Mouse (Mus musculus) hindbrain, embryonic 10.5 days (tissue): ENCODE measurements around the gene Adamts7. TPM values are rescaled to one million over a fixed set of nuclear protein-coding genes. Genes with fewer than 3 reads are reported as not detected.

Source experiments
- DNase-seq: peaks from one replicate; pipeline ENCODE4 v3.0.0-alpha.2; 2017; ENCODE audit warnings: low spot score
- H3K27ac ChIP-seq: fragments of 300-500 bp; sonication (generic); 2 replicates; pipeline ENCODE4 v1.5.1; 2016; ENCODE audit warnings: mild to moderate bottlenecking, moderate library complexity
- H3K27me3 ChIP-seq: fragments of 300-500 bp; sonication (generic); 2 replicates; pipeline ENCODE4 v1.6.1; 2016; ENCODE audit warnings: mild to moderate bottlenecking; ENCODE audit not compliant: poor library complexity, insufficient read depth, severe bottlenecking
- H3K36me3 ChIP-seq: fragments of 300-500 bp; sonication (generic); 2 replicates; pipeline ENCODE4 v1.6.1; 2016; ENCODE audit warnings: mild to moderate bottlenecking, moderate library complexity
- H3K4me1 ChIP-seq: fragments of 300-500 bp; sonication (generic); replicated peaks from 2 replicates; pipeline ENCODE4 v1.6.1; 2016; ENCODE audit warnings: mild to moderate bottlenecking
- H3K4me3 ChIP-seq: fragments of 300-500 bp; sonication (generic); 2 replicates; pipeline ENCODE4 v1.5.1; 2016; ENCODE audit warnings: mild to moderate bottlenecking, moderate library complexity
- H3K9me3 ChIP-seq: fragments of 300-500 bp; sonication (generic); 2 replicates; pipeline ENCODE4 v1.6.1; 2016; ENCODE audit warnings: mild to moderate bottlenecking, moderate library complexity
- WGBS: fragments of 180-500 bp; shearing (Covaris S2); methylation state at CpG from one replicate; pipeline ENCODE4 v1.1.7; 2016; 5-methylcytosine and 5-hydroxymethylcytosine counted together
- polyA plus RNA-seq: library from polyadenylated mRNA; unstranded; fragments of >200 nt; fragmentation: Nextera tagmentation; extraction: Ambion mirVana; gene quantifications from 2 replicates; pipeline ENCODE4 v1.2.1, GENCODE M21; 2016

The Adamts7 gene
- polyA plus RNA-seq, 1 experiment from 2014 or later = 16.2 TPM

DNA sequence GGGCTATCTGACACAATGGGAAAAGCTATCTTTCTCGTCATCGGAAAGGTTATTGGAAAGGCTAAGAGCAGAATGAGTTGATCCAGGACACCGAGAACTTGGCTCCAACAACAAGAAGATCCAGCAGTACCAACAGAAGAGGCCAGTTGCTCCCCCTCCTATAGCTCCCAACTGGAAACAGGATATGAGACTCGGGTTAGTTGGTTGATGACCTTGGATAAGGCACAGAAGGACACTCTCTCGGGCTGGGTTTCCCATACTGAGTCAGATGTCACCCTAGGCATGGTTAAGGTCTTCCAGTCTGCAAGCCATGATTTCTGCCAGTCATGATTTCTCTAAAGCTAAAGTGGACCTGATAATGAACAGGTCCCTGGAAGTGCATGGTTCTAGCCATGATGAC is 71.9 kb downstream of the Adamts7 start:
- no peaks in the 10 kb centered on the region for H3K4me1 ChIP-seq
- DNase-seq = no peak
- no peaks in the 10 kb centered on the region for H3K9me3 ChIP-seq
- H3K27me3 ChIP-seq = no peaks in the 10 kb centered on the region
- peaks cover 18% of the 10 kb centered on the region for H3K36me3 ChIP-seq
- H3K4me3 ChIP-seq = no peak overlapping the region
- WGBS = 92% methylated on average over 5 of the region's 5 CpGs
- no peak overlapping the region for H3K27ac ChIP-seq

DNA sequence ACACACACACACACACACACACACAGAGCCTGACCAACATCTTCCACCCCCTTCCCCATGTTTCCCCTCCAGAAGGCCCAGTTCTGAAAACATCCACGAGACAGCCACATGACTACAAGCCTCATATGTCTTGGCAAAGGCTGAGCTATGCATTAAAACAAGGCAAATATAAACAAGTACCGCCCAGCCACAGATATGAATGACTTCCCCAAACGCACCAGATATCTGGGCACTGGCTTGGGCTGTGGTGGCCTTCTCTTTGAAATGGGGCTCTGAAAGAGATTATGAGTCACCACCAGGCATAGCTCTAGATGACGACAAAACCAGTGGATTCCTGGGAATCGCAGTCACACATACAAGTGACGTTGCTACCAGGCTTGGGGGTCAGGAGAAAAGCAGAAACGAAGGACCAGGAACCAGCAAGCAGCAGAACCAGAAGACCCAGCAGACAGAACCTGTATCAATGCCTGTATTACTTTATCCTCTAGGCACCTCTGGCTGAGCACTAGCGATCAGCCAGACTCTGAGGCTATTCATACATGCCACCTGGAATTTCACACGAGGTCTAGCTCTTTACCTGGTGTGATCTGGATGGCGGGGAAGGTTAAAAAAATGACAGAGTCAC is 72.5 kb downstream of the Adamts7 start:
- no peaks in the 10 kb centered on the region for H3K4me1 ChIP-seq
- no peak for DNase-seq
- WGBS = 88% methylated on average over 10 of the region's 10 CpGs
- H3K4me3 ChIP-seq = no peak overlapping the region
- H3K27ac ChIP-seq = no peak overlapping the region
- H3K36me3 ChIP-seq = peaks cover 19% of the 10 kb centered on the region
- no peaks in the 10 kb centered on the region for H3K9me3 ChIP-seq
- no peaks in the 10 kb centered on the region for H3K27me3 ChIP-seq

DNA sequence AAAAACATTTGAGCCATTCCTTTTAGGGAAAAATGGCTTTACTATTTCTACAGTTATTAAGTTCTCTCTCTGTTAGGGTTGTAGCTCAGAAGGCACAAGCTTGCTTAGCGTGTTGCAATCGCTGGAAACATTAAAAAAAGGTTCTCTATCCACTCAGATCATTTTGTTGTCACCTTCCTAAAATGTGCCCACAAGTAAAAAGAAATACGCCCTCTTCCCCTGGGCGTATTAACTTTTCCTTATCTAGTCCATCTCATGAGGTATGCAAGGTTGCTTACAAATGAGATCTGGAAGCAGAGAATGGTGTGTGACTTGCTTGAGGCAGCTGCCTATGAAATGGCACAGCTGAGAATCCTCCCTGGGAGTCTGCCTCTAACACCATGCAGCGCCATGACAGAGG is 73.9 kb downstream of the Adamts7 start:
- H3K4me3 ChIP-seq = no peak overlapping the region
- no peak overlapping the region for H3K27ac ChIP-seq
- WGBS = 92% methylated on average over 5 of the region's 5 CpGs
- H3K27me3 ChIP-seq = no peaks in the 10 kb centered on the region
- no peak for DNase-seq
- H3K4me1 ChIP-seq = no peaks in the 10 kb centered on the region
- H3K36me3 ChIP-seq = peaks cover 19% of the 10 kb centered on the region
- H3K9me3 ChIP-seq = no peaks in the 10 kb centered on the region

DNA sequence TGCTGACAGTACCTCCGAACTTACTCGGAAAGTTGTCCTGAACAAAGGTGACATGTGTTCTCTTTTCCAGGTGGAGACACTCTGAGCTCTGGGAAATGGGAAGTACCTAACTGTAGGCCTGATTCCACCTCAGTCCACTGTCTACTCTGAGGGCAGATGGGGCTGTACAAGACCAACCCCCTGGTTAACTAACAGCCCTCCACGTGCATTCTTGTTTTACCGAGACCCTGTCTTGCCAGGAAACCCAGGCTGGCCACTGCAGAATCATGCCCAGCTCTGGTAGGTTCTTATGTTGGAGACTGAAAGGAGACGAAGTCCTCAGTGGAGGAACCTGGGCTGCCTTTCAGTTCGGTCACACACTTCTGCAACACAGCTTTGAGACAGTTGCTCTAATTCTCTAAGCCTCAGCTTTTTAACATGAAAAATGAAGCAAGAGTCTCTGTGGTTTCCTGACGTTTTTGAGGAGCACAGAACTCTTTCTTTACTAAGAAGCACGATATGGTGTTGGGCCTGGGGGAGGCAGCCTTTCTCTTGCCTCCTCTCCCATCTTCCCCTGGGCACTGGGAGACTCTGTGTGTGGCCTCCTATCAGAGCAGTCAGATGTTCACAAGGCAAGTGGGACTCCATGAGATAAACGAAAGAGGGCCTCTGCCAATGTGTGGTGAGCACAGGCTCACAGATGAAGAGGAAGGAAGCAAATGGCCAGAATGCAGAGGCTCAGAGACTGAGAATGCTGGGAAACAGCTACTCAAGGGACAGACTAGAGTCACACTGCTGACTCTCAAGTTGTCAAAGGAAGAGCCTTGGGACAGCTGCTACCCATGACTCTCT is 74.6 kb downstream of the Adamts7 start:
- WGBS = 86% methylated on average over 9 of the region's 9 CpGs
- Histone ChIP-seq H3K4me1 (no peaks in the 10 kb centered on the region), H3K36me3 (peaks cover 19% of the 10 kb centered on the region), H3K4me3 (no peak overlapping the region), H3K27me3 (no peaks in the 10 kb centered on the region), H3K9me3 (no peaks in the 10 kb centered on the region), H3K27ac (0 out of 2 replicates have a peak overlapping the region, but pooled peaks have one; percentile 8)
- no peak for DNase-seq

DNA sequence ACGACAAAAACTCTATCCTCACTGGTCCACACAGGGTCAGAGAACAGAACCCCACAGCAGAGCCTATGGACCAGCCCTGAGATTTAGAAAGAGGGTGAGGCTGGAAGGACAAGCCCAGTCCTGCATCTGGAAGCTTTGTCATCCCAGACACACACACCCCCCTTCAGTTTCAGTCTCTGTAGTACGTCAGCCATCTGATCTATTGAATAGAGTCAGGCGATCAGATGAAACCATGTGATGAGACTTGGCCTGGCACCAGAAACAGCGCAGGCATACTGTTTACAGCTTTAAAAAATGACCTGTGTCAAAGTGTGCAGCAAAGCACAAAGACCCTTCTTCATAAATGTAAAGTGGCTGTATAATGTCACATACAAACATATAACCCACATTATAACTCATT is 77.7 kb downstream of the Adamts7 start:
- Histone ChIP-seq H3K27me3 (no peaks in the 10 kb centered on the region), H3K4me3 (no peak overlapping the region), H3K4me1 (no peaks in the 10 kb centered on the region), H3K36me3 (peaks cover 19% of the 10 kb centered on the region), H3K9me3 (no peaks in the 10 kb centered on the region), H3K27ac (no peak overlapping the region)
- no peak for DNase-seq
- WGBS = 94% methylated on average over 4 of the region's 4 CpGs

DNA sequence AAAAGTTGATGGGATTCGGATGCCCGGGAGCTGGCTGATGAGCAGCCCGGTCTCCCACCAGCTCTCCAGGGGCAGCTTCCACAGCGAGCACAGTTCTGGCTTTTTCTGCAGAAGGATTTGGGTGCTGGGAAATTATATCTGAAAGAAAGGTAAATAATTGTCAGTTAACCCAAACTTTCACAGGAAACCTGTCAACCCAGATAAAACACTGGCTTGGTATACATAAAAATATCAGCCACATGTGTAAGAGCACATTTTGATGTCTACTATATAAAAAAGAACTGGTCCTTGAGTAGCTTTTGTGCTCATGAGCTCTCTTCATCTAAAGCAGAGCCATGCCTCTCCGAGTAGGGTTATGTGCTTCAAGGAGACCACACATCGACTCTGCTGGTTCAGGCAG is 78.2 kb downstream of the Adamts7 start:
- H3K4me1 ChIP-seq = no peaks in the 10 kb centered on the region
- H3K27me3 ChIP-seq = no peaks in the 10 kb centered on the region
- DNase-seq = no peak
- 95% methylated on average over 6 of the region's 6 CpGs for WGBS
- H3K36me3 ChIP-seq = peaks cover 19% of the 10 kb centered on the region
- no peak overlapping the region for H3K27ac ChIP-seq
- H3K9me3 ChIP-seq = no peaks in the 10 kb centered on the region
- no peak overlapping the region for H3K4me3 ChIP-seq

DNA sequence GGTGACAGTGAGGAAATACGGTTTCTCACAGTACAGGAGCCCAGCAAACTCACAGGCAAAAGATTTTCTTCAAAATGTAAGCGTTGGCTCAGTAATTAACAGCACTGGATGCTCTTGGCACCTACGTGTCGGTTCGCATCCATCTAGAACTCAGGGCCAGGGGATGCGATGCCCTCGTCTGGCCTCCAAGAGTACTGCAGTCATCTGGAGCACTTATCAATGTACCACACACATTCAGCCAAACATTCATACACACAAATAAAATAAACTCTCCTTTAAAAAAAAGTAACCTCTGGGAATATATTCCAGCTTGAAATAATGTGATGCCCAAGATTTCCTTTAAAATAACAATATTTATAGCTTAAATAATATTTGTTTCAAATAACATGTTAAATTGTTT is 78.7 kb downstream of the Adamts7 start:
- no peak for DNase-seq
- Histone ChIP-seq H3K36me3 (peaks cover 19% of the 10 kb centered on the region), H3K4me3 (no peak overlapping the region), H3K27me3 (no peaks in the 10 kb centered on the region), H3K4me1 (no peaks in the 10 kb centered on the region), H3K9me3 (no peaks in the 10 kb centered on the region), H3K27ac (no peak overlapping the region)
- WGBS = 70% methylated on average over 7 of the region's 7 CpGs

DNA sequence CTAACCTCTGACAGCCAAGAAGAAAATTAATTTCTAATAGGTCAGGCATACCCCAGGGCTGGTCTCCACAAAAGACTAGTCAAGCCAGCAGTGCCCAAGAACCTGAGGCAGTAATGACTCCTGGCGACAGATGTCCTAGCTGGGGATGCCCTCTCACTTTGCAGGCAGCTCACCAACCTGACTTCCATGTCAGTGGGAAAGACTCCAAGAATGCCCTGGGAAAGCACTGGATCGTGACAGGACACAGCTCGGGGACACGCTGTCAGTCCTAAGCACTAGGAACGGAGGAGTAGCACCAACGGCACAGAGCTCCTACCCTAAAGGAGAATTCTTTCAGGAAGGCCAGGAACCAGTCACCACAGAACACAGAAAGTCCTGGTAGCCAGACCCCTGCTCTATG is 79.4 kb downstream of the Adamts7 start:
- Histone ChIP-seq H3K4me1 (no peaks in the 10 kb centered on the region), H3K27ac (no peak overlapping the region), H3K9me3 (no peaks in the 10 kb centered on the region), H3K27me3 (no peaks in the 10 kb centered on the region), H3K36me3 (peaks cover 19% of the 10 kb centered on the region), H3K4me3 (no peak overlapping the region)
- no peak for DNase-seq
- WGBS = 89% methylated on average over 6 of the region's 6 CpGs

DNA sequence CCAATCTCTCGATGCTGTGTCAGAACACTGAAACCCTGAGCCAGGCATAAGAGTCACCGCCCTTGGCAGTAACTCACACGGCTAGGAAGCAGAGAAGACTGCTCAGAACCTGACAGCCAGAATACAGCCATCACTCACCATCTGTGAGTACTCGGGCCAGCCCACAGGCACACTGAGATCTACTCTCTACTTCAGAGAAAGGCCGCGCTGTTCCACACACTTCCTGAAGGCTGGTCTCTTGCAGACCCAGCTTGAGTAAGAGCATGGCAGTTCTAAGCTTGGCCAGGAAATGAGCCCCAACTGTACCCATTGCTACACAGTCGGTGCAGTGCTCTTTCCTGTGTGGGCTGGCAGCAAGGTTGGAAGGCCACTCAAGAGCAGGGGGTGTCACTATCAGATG is 80.0 kb downstream of the Adamts7 start:
- 88% methylated on average over 7 of the region's 7 CpGs for WGBS

DNA sequence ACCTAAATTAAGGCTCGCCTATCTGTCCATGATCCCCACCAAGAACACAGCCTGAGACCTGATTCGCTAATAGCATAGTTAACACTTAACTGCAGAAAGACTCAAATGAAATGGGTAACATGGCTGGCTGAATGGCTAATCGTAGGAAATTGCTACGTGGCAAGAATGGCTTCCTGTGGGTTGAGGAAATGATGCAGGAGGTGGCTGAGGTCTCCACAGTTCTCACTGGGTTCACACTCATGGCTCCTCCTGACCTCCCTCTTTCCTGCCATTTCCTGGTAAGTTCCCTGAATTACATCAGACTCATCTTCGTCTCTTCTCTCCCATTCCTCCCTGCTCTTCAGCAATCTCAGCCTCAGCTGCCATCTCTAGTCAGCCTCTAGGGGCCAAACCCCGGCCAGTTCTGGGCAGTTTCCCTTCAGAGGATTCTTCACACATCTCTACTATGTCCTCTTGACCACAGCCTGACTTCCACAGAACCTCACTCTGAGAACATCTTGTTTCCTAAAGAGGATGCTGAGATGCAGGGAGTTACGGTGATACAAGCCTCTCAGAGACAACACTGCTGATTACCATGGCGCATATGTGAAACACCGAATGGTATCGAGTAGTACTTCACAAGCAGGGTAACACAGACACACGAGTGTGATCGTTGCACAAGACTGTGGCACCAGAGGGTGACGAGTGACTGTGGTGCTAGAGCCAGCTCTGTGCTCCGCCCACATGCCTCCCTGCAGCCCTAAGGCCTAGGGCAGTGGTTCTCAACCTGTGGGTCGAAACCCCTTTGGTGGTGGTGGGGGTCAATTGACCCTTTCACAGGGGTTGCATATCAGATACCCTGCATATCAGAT is 81.7 kb downstream of the Adamts7 start:
- Histone ChIP-seq H3K4me1 (no peaks in the 10 kb centered on the region), H3K27me3 (no peaks in the 10 kb centered on the region), H3K27ac (no peak overlapping the region), H3K36me3 (peaks cover 11% of the 10 kb centered on the region), H3K9me3 (no peaks in the 10 kb centered on the region), H3K4me3 (no peak overlapping the region)
- WGBS = 90% methylated on average over 15 of the region's 15 CpGs
- no peak for DNase-seq

More for the DNA sequence above, 80.0 kb downstream of the Adamts7 start:
- Histone ChIP-seq H3K9me3 (no peaks in the 10 kb centered on the region), H3K4me1 (no peaks in the 10 kb centered on the region), H3K27ac (no peak overlapping the region), H3K27me3 (no peaks in the 10 kb centered on the region), H3K4me3 (no peak overlapping the region), H3K36me3 (peaks cover 17% of the 10 kb centered on the region)
- DNase-seq = no peak

DNA sequence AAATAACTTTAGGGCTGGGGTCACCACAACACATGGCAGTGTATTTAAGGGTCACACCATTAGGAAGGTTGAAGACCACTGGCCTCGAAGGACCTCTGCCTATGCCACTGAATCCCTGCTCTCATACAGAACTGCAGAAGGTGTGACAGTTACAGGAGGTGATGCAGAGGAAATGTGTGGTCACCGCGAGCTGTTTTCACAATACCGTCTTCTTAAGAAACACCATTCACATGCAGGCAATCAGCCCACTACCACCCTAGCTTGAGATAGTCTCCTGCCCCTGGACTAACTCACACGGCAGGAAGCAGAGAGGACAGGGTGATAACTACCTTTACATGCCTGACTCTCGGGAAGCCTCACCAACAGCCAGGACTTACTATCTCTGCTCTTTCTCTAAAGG is 82.3 kb downstream of the Adamts7 start:
- 92% methylated on average over 6 of the region's 6 CpGs for WGBS
- Histone ChIP-seq H3K27me3 (no peaks in the 10 kb centered on the region), H3K4me1 (no peaks in the 10 kb centered on the region)

DNA sequence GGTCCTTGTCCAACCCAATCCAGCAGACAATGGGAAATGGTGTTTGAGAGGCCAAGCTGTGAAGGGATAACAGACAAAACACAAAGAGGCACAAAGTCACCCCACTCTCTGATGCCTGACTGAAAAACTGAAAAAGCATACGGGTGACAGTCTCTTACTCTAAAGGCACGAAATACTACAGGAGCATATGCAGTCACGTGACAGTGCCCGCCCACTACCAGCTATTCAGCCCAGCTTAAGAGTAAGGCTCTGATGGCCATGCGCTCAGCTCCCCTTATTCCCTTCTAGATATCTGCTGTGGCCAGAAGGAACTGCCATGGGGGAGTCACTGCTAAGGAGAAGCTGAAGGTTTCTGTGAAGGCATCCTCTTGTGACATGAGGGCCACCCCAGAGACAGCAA is 82.9 kb downstream of the Adamts7 start:
- no peaks in the 10 kb centered on the region for H3K4me1 ChIP-seq
- 94% methylated on average over 5 of the region's 5 CpGs for WGBS
- no peaks in the 10 kb centered on the region for H3K27me3 ChIP-seq
- no peak overlapping the region for H3K4me3 ChIP-seq
- H3K27ac ChIP-seq = no peak overlapping the region
- H3K36me3 ChIP-seq = peaks cover 8% of the 10 kb centered on the region; the same call in 1 of the 2 replicates
- H3K9me3 ChIP-seq = no peaks in the 10 kb centered on the region
- no peak for DNase-seq

More for the DNA sequence above, 82.3 kb downstream of the Adamts7 start:
- Histone ChIP-seq H3K9me3 (no peaks in the 10 kb centered on the region), H3K27ac (no peak overlapping the region), H3K4me3 (no peak overlapping the region), H3K36me3 (peaks cover 8% of the 10 kb centered on the region; the same call in 1 of the 2 replicates)
- DNase-seq = no peak

DNA sequence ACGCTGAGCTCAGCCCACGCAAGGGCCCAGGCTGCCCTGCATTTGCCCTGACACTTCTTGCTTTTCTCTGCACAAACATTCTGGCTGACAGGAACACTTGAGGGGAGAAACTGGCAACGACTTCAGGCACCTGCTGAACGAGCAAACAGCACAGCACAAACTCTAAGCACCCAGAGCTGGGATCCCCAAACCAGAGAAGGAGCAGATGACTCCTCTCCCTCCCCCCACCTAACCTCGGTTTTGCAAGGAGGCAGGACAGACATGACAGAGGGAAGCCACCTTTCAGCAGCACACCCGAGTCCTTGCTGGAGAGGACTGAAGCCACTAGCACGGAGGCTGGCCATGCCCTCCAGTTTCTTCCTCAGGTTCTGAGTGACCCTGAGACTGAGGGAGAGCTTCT is 84.4 kb downstream of the Adamts7 start:
- Histone ChIP-seq H3K27me3 (no peaks in the 10 kb centered on the region), H3K36me3 (peaks cover 8% of the 10 kb centered on the region; the same call in 1 of the 2 replicates), H3K27ac (no peak overlapping the region), H3K4me1 (no peaks in the 10 kb centered on the region), H3K4me3 (no peak overlapping the region), H3K9me3 (no peaks in the 10 kb centered on the region)
- DNase-seq = no peak
- 80% methylated on average over 7 of the region's 7 CpGs for WGBS
